Mouse (Mus musculus): Measurements from ENCODE around the gene Stard3. TPM values are rescaled to one million over a fixed set of nuclear protein-coding genes. Genes with fewer than 3 reads are reported as not detected.

Gene Stard3
- total and polyA plus RNA-seq, 3 experiments, result 53.0 to 62.5 TPM; not detected in 1

DNA sequence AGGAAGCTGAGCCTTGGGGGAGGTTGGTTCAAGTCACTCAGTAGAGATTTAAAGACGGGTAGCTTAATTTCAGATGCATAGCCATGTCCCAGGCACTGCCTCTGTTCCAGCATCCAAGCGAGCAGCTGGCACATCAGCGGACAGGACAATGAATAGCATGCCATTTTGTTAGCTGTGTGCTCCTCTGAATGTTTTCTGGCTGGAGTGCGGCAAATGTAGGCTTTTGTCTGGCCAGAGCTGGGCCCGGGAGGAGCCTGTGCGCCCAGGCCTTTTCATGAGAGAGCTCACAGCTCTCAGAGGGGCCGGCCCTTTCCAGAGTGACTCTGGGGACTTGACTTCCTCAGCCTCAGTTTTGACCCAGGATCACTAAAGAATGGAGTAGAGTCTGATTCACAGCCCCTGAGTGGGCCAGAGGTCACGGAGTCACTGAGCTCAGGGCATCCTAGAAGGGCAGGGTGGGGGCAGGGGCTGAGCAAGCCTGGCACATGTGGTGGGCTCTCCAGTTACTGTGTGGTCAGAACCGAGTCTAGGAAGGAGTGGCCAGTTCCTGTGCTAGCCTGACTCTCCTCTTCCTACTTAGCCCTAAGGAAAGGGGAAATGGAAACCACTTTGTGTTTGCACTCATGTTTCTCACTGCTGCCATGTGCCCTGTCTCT lies 2.8 kb downstream of the Stard3 start:
- H3K4me1 ChIP-seq (ENCODE audit: control insufficient read depth in 1 of 2, insufficient read depth in 2 of 2, low read length in 2 of 2), result peaks cover 8 to 26% of the 10 kb centered on the region in 2 experiments
- no peak overlapping the region for H3K27ac ChIP-seq (ENCODE audit: control insufficient read depth, low read depth, low read length)
- no peak for TF ChIP-seq USF1 (IDR thresholded peaks at IDR 0.05; ENCODE audit: low read depth, low read length)
- no peak overlapping the region for H3K4me3 ChIP-seq (ENCODE audit: control insufficient read depth in 1 of 2, insufficient read depth in 1 of 2, low read depth in 2 of 2, low read length in 2 of 2)
- H3K36me3 ChIP-seq (ENCODE audit: control insufficient read depth in 1 of 2, insufficient read depth in 2 of 2, low read length in 2 of 2), result peaks cover 0 to 15% of the 10 kb centered on the region in 2 experiments; a peak in 2 of 4 replicates
- H3K9me3 ChIP-seq (replicated peaks; ENCODE audit: insufficient read depth, low read length), result no peaks in the 10 kb centered on the region
- H3K9ac ChIP-seq (ENCODE audit: control insufficient read depth, low read depth, low read length, poor library complexity, severe bottlenecking), result no peak overlapping the region
- DNase-seq (ENCODE audit: low read depth, low spot score), result no peak
- peaks cover 32% of the 10 kb centered on the region for H3K79me2 ChIP-seq (ENCODE audit: control insufficient read depth, insufficient read depth, low read length, poor library complexity)
- no peaks in the 10 kb centered on the region for H3K27me3 ChIP-seq (ENCODE audit: control insufficient read depth in 1 of 2, insufficient read depth in 2 of 2, low read length in 2 of 2)

DNA sequence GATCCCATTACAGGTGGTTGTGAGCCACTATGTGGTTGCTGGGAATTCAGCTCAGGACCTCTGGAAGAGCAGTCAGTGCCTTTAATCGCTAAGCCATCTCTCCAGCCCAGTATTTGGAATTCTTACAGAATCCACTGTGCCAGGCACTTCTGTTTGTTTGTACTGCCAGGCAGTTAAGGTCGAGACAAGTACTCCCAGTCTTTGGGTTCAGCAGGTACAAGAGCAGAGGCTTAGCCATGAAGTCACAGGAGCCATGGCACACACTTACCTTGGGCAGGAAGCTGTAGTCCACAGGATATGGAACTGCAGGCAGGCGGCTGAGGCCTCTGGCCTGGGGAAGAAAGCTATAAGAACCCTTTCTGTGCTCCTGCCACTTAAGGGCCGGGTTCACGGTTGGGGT lies 5.6 kb downstream of the Stard3 start:
- peaks cover 0 to 4% of the 10 kb centered on the region in 2 experiments; a peak in 2 of 4 replicates for H3K36me3 ChIP-seq (ENCODE audit: control insufficient read depth in 1 of 2, insufficient read depth in 2 of 2, low read length in 2 of 2)
- peaks cover 0 to 8% of the 10 kb centered on the region in 2 experiments; a peak in 2 of 4 replicates for H3K4me1 ChIP-seq (ENCODE audit: control insufficient read depth in 1 of 2, insufficient read depth in 2 of 2, low read length in 2 of 2)
- no peak for TF ChIP-seq CTCF (IDR thresholded peaks at IDR 0.05 in 2 of 3, conservative IDR thresholded peaks at IDR 0.05 in 1 of 3; ENCODE audit: control insufficient read depth in 1 of 3, insufficient read depth in 1 of 3, low read depth in 2 of 3, low read length in 3 of 3, poor library complexity in 1 of 3, severe bottlenecking in 1 of 3)
- TF ChIP-seq MAZ (IDR thresholded peaks at IDR 0.05; ENCODE audit: low read depth, low read length), result no peak
- TF ChIP-seq ELF1 (IDR thresholded peaks at IDR 0.05; ENCODE audit: low read depth, low read length), result no peak
- no peak for TF ChIP-seq MAFK (IDR thresholded peaks at IDR 0.05; ENCODE audit: borderline replicate concordance, low read depth, low read length)
- no peak for TF ChIP-seq POLR2A (IDR thresholded peaks at IDR 0.05; ENCODE audit: control insufficient read depth in 1 of 2, insufficient read depth in 1 of 2, low read depth in 1 of 2, low read length in 2 of 2, poor library complexity in 1 of 2)
- TF ChIP-seq TCF12 (IDR thresholded peaks at IDR 0.05; ENCODE audit: low read depth, low read length), result no peak
- no peak for TF ChIP-seq MEF2A (IDR thresholded peaks at IDR 0.05; ENCODE audit: extremely low read depth, insufficient replicate concordance, low read depth, low read length, poor library complexity, severe bottlenecking)
- TF ChIP-seq GABPA (IDR thresholded peaks at IDR 0.05; ENCODE audit: low read depth, low read length), result no peak
- TF ChIP-seq NRF1 (IDR thresholded peaks at IDR 0.05; ENCODE audit: insufficient read depth, low read depth, low read length, poor library complexity, severe bottlenecking), result no peak
- no peak for TF ChIP-seq TAL1 (IDR thresholded peaks at IDR 0.05; ENCODE audit: low read length)
- TF ChIP-seq ZKSCAN1 (IDR thresholded peaks at IDR 0.05; ENCODE audit: low read depth, low read length), result no peak
- no peak for TF ChIP-seq MYB (IDR thresholded peaks at IDR 0.05; ENCODE audit: low read depth, low read length)
- no peak for TF ChIP-seq EP300 (IDR thresholded peaks at IDR 0.05; ENCODE audit: low read depth in 1 of 2, low read length in 2 of 2)
- no peak for TF ChIP-seq MYC (IDR thresholded peaks at IDR 0.05; ENCODE audit: low read depth, low read length)
- TF ChIP-seq BHLHE40 (IDR thresholded peaks at IDR 0.05; ENCODE audit: borderline replicate concordance, low read depth, low read length), result no peak
- no peak for DNase-seq (ENCODE audit: low read depth, low spot score)
- H3K79me2 ChIP-seq (ENCODE audit: control insufficient read depth, insufficient read depth, low read length, poor library complexity), result peaks cover 28% of the 10 kb centered on the region
- H3K27me3 ChIP-seq (ENCODE audit: control insufficient read depth in 1 of 2, insufficient read depth in 2 of 2, low read length in 2 of 2), result no peaks in the 10 kb centered on the region
- H3K27ac ChIP-seq (ENCODE audit: control insufficient read depth, low read depth, low read length), result no peak overlapping the region
- no peak overlapping the region for H3K9ac ChIP-seq (ENCODE audit: control insufficient read depth, low read depth, low read length, poor library complexity, severe bottlenecking)
- no peak overlapping the region for H3K4me3 ChIP-seq (ENCODE audit: control insufficient read depth in 1 of 2, insufficient read depth in 1 of 2, low read depth in 2 of 2, low read length in 2 of 2)
- no peaks in the 10 kb centered on the region for H3K9me3 ChIP-seq (replicated peaks; ENCODE audit: insufficient read depth, low read length)
